In genomic region chr2:178949103-178949502, GRCm38 (mm10) we compare ENCODE assay signal across 22 mouse cellular contexts.
DNase-seq lines count a peak whose midpoint lies in the region; ATAC-seq lines count a peak whose summit lies in the region.
"Had no signal": no experiment of that assay in that cellular context is flagged by ENCODE, and none has a peak within 500 bp of the region (broad histone marks: within the 10 kb centered on the region; RNA-seq: fewer than 3 reads in every experiment).

No protein-coding gene starts in this region.

- DNase-seq in forebrain, embryonic 14.5 days (ENCODE audit: low spot score), result no peak
- no peak for DNase-seq in midbrain, embryonic 11.5 days (ENCODE audit: low spot score, missing footprints)
- peak; percentile 81 for DNase-seq in R1 (ENCODE audit: low read depth, low spot score)
- DNase-seq in cerebellum, postnatal 36 days, result no peak
- DNase-seq: adrenal gland, postnatal 25 days; B cell, adult 2 months; cerebellum, adult 11 months; cerebellum, postnatal 10 days; gastrocnemius, postnatal 10 days; heart, adult 11 months; kidney, postnatal 10 days; liver, postnatal 0 days; lung, postnatal 10 days; right cerebral cortex, postnatal 14 days had no signal

- no peak overlapping the region for H3K4me2 ChIP-seq in forebrain, embryonic 14.5 days (ENCODE audit: low read length)
- no peak overlapping the region for H3K4me2 ChIP-seq in forebrain, embryonic 16.5 days (ENCODE audit: low read length)
- no peak overlapping the region for H3K4me2 ChIP-seq in midbrain, embryonic 11.5 days
- H3K4me2 ChIP-seq in midbrain, embryonic 16.5 days (ENCODE audit: low read length), result no peak overlapping the region
- no peak overlapping the region for H3K4me2 ChIP-seq in midbrain, embryonic 13.5 days (replicated peaks)
- H3K4me2 ChIP-seq: heart, embryonic 13.5 days; neural tube, embryonic 13.5 days; stomach, embryonic 15.5 days had no signal

- no peaks in the 10 kb centered on the region for H3K27me3 ChIP-seq in forebrain, embryonic 14.5 days (replicated peaks; ENCODE audit: control insufficient read depth, insufficient read depth, low read length)
- no peaks in the 10 kb centered on the region for H3K27me3 ChIP-seq in forebrain, embryonic 16.5 days (replicated peaks; ENCODE audit: control insufficient read depth, insufficient read depth, low read length)
- H3K27me3 ChIP-seq in midbrain, embryonic 11.5 days (ENCODE audit: control insufficient read depth, insufficient read depth, low read length), result no peaks in the 10 kb centered on the region
- H3K27me3 ChIP-seq in midbrain, embryonic 16.5 days (ENCODE audit: control insufficient read depth, insufficient read depth, low read depth, low read length), result no peaks in the 10 kb centered on the region
- no peaks in the 10 kb centered on the region for H3K27me3 ChIP-seq in midbrain, embryonic 13.5 days
- H3K27me3 ChIP-seq: heart, embryonic 13.5 days; neural tube, embryonic 13.5 days; stomach, embryonic 15.5 days had no signal

- H3K9ac ChIP-seq in forebrain, embryonic 14.5 days (ENCODE audit: low read length), result peak overlapping the region; percentile 14; the same call in 1 of the 2 replicates
- H3K9ac ChIP-seq in forebrain, embryonic 16.5 days (replicated peaks; ENCODE audit: low read depth, low read length), result no peak overlapping the region
- no peak overlapping the region for H3K9ac ChIP-seq in midbrain, embryonic 11.5 days (ENCODE audit: low read length)
- no peak overlapping the region for H3K9ac ChIP-seq in midbrain, embryonic 16.5 days (ENCODE audit: low read depth, low read length)
- H3K9ac ChIP-seq in midbrain, embryonic 13.5 days (replicated peaks), result no peak overlapping the region
- H3K9ac ChIP-seq: heart, embryonic 13.5 days; liver, postnatal 0 days; neural tube, embryonic 13.5 days; stomach, embryonic 15.5 days had no signal

- peaks cover 11% of the 10 kb centered on the region for H3K4me1 ChIP-seq in forebrain, embryonic 14.5 days (ENCODE audit: control insufficient read depth, insufficient read depth, low read length)
- peaks cover 17% of the 10 kb centered on the region for H3K4me1 ChIP-seq in forebrain, embryonic 16.5 days (replicated peaks; ENCODE audit: control insufficient read depth, insufficient read depth, low read length)
- H3K4me1 ChIP-seq in midbrain, embryonic 11.5 days (ENCODE audit: control insufficient read depth, insufficient read depth, low read length), result peaks cover 6% of the 10 kb centered on the region
- peaks cover 7% of the 10 kb centered on the region; the same call in 1 of the 2 replicates for H3K4me1 ChIP-seq in midbrain, embryonic 16.5 days (ENCODE audit: control insufficient read depth, insufficient read depth, low read length)
- H3K4me1 ChIP-seq in midbrain, embryonic 13.5 days (replicated peaks), result peaks cover 17% of the 10 kb centered on the region
- H3K4me1 ChIP-seq: stomach, embryonic 15.5 days had no signal

- no peak for ATAC-seq in forebrain, embryonic 14.5 days
- ATAC-seq in forebrain, embryonic 16.5 days, result no peak
- peak; percentile 24; the same call in 1 of the 2 replicates for ATAC-seq in midbrain, embryonic 11.5 days (ENCODE audit: low FRiP score)
- no peak for ATAC-seq in midbrain, embryonic 16.5 days
- 0 out of 2 replicates have a peak, but pooled peaks have one; percentile 55 for ATAC-seq in midbrain, embryonic 13.5 days
- ATAC-seq: hindbrain, postnatal 0 days; intestine, postnatal 0 days; liver, postnatal 0 days had no signal

- H3K4me3 ChIP-seq in forebrain, embryonic 14.5 days (ENCODE audit: low read depth, low read length), result no peak overlapping the region
- H3K4me3 ChIP-seq in forebrain, embryonic 16.5 days (replicated peaks; ENCODE audit: low read length), result no peak overlapping the region
- no peak overlapping the region for H3K4me3 ChIP-seq in midbrain, embryonic 11.5 days (ENCODE audit: low read depth, low read length)
- no peak overlapping the region for H3K4me3 ChIP-seq in midbrain, embryonic 16.5 days (ENCODE audit: low read depth, low read length)
- H3K4me3 ChIP-seq in midbrain, embryonic 13.5 days (replicated peaks), result no peak overlapping the region
- H3K4me3 ChIP-seq: heart, embryonic 13.5 days; neural tube, embryonic 13.5 days; stomach, embryonic 15.5 days had no signal

- no peak overlapping the region for H3K27ac ChIP-seq in forebrain, embryonic 14.5 days (ENCODE audit: low read depth, low read length)
- no peak overlapping the region for H3K27ac ChIP-seq in forebrain, embryonic 16.5 days (ENCODE audit: low read length)
- no peak overlapping the region for H3K27ac ChIP-seq in midbrain, embryonic 11.5 days (ENCODE audit: low read depth, low read length)
- H3K27ac ChIP-seq in midbrain, embryonic 16.5 days (ENCODE audit: low read length), result no peak overlapping the region
- H3K27ac ChIP-seq in midbrain, embryonic 13.5 days, result peak overlapping the region; percentile 10; the same call in 1 of the 2 replicates
- H3K27ac ChIP-seq: heart, embryonic 13.5 days; hindbrain, postnatal 0 days; stomach, embryonic 15.5 days had no signal

- 27% methylated on average over 4 of the region's 4 CpGs for WGBS in forebrain, embryonic 14.5 days
- 22% methylated on average over 4 of the region's 4 CpGs for WGBS in forebrain, embryonic 16.5 days
- 24% methylated on average over 4 of the region's 4 CpGs for WGBS in midbrain, embryonic 11.5 days
- WGBS in midbrain, embryonic 16.5 days, result 13% methylated on average over 4 of the region's 4 CpGs
- 29% methylated on average over 4 of the region's 4 CpGs for WGBS in midbrain, embryonic 13.5 days

- H3K36me3 ChIP-seq in forebrain, embryonic 14.5 days (ENCODE audit: control insufficient read depth, insufficient read depth, low read length), result no peaks in the 10 kb centered on the region
- no peaks in the 10 kb centered on the region for H3K36me3 ChIP-seq in forebrain, embryonic 16.5 days (ENCODE audit: control insufficient read depth, insufficient read depth)
- no peaks in the 10 kb centered on the region for H3K36me3 ChIP-seq in midbrain, embryonic 11.5 days (ENCODE audit: control insufficient read depth, insufficient read depth, low read length)
- no peaks in the 10 kb centered on the region for H3K36me3 ChIP-seq in midbrain, embryonic 16.5 days (ENCODE audit: control insufficient read depth, insufficient read depth, low read length)
- no peaks in the 10 kb centered on the region for H3K36me3 ChIP-seq in midbrain, embryonic 13.5 days
- H3K36me3 ChIP-seq: heart, embryonic 13.5 days; neural tube, embryonic 13.5 days; stomach, embryonic 15.5 days had no signal

- H3K9me3 ChIP-seq in forebrain, embryonic 14.5 days (replicated peaks; ENCODE audit: control insufficient read depth, low read length), result no peaks in the 10 kb centered on the region
- no peaks in the 10 kb centered on the region for H3K9me3 ChIP-seq in forebrain, embryonic 16.5 days (ENCODE audit: control insufficient read depth, low read length)
- no peaks in the 10 kb centered on the region for H3K9me3 ChIP-seq in midbrain, embryonic 11.5 days (ENCODE audit: control insufficient read depth, low read length)
- no peaks in the 10 kb centered on the region for H3K9me3 ChIP-seq in midbrain, embryonic 16.5 days (replicated peaks; ENCODE audit: control insufficient read depth, low read length, poor library complexity, severe bottlenecking)
- no peaks in the 10 kb centered on the region for H3K9me3 ChIP-seq in midbrain, embryonic 13.5 days
- H3K9me3 ChIP-seq: heart, embryonic 13.5 days; neural tube, embryonic 13.5 days; stomach, embryonic 15.5 days had no signal

Comparison
In these comparisons a context has a peak if more than half of its experiments do, and no peak if none do; other contexts are left out.
1. ATAC-seq: peak in midbrain, embryonic 11.5 days (single experiment) and midbrain, embryonic 13.5 days (single experiment); none in forebrain, embryonic 14.5 days (single experiment), forebrain, embryonic 16.5 days (single experiment) and midbrain, embryonic 16.5 days (single experiment).